Mouse (Mus musculus) bone marrow macrophage, adult 2 months (primary cell): Measurements from ENCODE around the gene Ptprm. TPM values are rescaled to one million over a fixed set of nuclear protein-coding genes. Genes with fewer than 3 reads are reported as not detected.

Experiments
- H3K27ac ChIP-seq: 2 replicates; pipeline ENCODE4 v1.5.1; 2012; ENCODE audit warnings: low read depth, low read length; ENCODE audit not compliant: insufficient read depth
- H3K4me1 ChIP-seq: 2 replicates; pipeline ENCODE4 v1.6.1; 2012; ENCODE audit warnings: low read length; ENCODE audit not compliant: control insufficient read depth, insufficient read depth
- H3K4me3 ChIP-seq: 2 replicates; pipeline ENCODE4 v1.5.1; 2012; ENCODE audit warnings: mild to moderate bottlenecking, low read length, moderate library complexity; ENCODE audit not compliant: insufficient read depth
- CTCF ChIP-seq: IDR thresholded peaks from 2 replicates; pipeline ENCODE4 v1.5.1; 2012; ENCODE audit warnings: low read depth, mild to moderate bottlenecking, low read length, moderate library complexity
- POLR2A ChIP-seq: IDR thresholded peaks from 2 replicates; pipeline ENCODE4 v1.6.1; 2012; ENCODE audit warnings: mild to moderate bottlenecking, low read depth, low read length, borderline replicate concordance
- polyA plus RNA-seq: library from polyadenylated mRNA; stranded (reverse); fragments of >200 nt; gene quantifications from 2 replicates; pipeline ENCODE4 v1.2.4, GENCODE M21; 2012; ENCODE audit not compliant: missing spikeins, insufficient read depth, insufficient read length

Gene Ptprm
- polyA plus RNA-seq, 1 experiment, result 0.34 TPM

DNA sequence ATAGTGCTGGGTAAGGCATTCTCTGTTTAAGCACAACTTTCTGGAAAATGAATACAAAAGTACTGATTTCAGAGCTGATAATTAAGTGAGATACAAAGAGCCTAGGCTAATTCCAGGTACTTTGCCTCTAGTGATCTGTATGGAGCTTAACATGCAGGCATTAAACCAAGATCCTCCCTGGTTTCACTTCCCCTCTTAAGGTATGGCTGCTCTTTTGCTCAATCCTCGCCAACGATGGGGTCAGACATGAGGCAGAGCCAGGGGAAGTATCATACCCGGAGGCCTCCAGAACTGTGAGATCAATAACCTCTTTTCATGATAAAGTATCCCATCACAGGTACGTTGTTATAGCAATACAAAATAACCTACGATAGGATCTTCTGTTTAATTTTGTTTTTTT is 5.3 kb upstream of the Ptprm start:
- no peak overlapping the region for H3K4me3 ChIP-seq
- H3K4me1 ChIP-seq, result no peaks in the 10 kb centered on the region
- no peak overlapping the region for H3K27ac ChIP-seq
- TF ChIP-seq CTCF, result no peak
- TF ChIP-seq POLR2A, result no peak

DNA sequence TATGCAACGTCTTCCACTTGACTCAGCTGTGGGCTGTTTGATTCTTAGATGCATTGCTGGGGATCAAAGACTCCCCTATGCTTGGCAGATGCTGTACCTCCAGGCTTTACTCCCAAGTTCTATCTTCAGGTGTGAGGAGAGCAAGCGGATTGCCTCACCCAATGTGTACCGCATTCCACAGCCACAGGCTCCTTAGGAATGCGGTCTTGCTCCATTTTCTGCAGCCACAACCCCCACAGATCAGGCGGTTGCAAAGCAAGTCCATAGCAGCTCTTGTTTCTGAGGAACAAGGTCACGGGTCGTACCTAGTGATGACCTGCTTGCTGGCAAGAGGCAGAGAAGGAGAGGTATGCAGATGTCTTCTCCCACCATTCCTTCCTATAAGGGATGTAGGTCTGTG is 4.3 kb upstream of the Ptprm start:
- H3K4me1 ChIP-seq, result no peaks in the 10 kb centered on the region
- no peak overlapping the region for H3K4me3 ChIP-seq
- TF ChIP-seq CTCF, result no peak
- no peak for TF ChIP-seq POLR2A
- no peak overlapping the region for H3K27ac ChIP-seq

DNA sequence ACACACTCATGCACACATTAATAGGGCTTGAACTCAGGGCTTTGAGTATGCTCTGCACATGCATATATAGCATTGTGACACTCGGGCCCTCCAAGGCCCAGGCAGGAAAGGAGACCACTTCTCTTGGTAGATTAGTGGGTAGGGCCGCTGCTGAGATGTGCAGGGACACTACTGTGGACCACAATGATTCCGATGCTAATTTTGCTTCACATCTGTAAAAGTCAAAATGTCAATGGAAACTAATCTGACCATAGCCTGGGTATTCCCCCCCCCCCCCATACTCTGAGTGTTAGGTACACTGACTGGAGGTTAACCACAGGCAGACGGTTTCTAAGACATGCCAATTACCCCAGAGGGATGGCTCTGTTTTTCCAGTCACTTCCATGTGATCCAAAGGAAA is 2.9 kb upstream of the Ptprm start:
- Histone ChIP-seq H3K27ac (no peak overlapping the region), H3K4me1 (no peaks in the 10 kb centered on the region), H3K4me3 (no peak overlapping the region)
- TF ChIP-seq POLR2A, result no peak
- no peak for TF ChIP-seq CTCF

DNA sequence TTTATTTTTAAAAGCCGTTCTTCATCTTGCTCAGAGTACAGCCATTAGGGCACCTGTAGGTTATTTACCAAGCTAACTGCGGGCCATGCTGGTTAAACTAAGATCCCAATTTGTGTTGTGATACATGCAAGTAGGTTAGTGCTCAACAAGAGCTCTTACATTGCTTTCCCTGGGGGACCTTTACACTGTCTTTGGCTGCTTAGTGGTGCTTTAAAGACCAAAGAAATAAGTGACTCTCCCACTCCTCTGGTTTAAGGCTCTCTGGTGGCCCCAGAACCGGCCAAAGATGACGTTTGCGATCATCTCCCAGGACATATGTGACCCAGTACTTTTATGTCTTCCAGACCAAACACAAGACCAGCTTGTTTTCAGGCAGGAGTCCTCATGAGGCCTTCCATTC is 994 bp upstream of the Ptprm start:
- Histone ChIP-seq H3K27ac (no peak overlapping the region), H3K4me1 (no peaks in the 10 kb centered on the region), H3K4me3 (no peak overlapping the region)
- TF ChIP-seq POLR2A (no peak), CTCF (no peak)

DNA sequence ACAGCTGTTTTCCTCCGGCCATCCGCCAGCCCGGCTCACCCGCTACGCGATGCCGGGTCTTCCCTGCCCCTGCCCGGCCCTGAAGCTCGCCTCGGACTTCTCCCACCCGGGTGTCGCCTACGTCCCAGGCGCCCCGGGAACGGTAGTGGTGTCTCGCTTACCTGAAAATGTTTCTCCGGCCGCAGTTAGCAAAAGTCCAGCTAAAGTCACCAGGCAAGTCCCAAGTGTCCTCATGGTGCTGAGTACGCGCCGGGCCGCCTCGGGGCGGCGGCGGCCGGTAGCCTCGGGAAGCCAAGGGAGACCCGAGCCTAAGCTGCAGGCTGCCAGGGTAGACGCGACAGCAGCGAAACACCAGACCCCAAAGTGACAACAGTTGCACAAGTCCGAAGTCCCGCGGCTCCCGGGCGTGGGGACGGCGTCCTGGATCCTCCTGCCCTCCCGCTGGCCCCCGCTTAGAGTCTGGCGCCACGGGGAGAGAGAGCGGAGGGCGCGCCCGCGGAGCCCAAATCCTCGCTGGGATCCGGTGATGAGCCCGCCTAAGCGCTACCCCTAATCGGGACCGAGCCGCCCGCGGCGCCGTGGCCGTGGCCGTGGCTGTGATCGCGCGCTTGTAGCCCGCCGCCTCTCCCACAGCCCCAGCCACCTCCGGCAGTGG is 334 bp downstream of the Ptprm start:
- Histone ChIP-seq H3K27ac (no peak overlapping the region), H3K4me1 (no peaks in the 10 kb centered on the region), H3K4me3 (no peak overlapping the region)
- no peak for TF ChIP-seq CTCF
- no peak for TF ChIP-seq POLR2A

DNA sequence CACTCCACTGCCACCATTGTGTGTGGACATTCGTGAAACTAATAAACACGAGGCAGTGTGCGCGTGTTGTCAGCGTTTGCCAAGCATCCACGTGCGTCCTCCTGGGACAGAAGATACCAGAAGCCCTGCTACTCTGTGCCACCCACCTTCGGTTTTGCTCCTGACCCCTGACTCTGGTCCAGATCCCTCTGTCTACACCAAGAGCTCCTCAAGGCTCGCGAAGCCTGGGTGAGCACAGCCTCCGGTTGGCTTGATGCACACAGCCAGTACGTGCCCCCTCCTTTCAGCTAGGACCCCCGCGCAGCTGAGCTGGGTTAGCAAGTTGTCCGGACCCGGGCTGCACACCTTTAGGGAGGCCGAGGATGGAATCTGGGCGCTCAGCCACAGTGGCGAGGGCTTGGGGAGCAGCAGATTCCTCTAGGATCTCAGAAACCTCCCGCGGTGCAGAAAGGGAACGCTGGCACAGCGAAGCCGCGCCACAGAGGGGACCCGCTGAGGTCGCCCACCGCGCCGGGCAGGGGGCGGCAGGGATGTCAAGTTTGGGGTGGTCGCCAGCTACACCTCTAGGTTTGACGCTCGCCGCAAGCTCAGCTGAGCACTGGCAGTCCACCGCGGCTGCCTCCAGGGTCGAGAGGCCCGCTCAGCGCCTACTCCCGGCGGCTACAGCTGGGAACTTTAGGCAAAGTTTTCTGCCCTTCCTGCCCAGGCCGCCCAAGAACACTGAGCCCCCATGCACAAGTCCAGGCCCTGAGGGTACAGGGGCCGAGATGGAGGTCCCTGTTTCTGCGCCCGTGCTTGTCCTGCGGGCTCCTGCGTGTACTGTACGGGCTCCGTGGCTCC is 1.1 kb downstream of the Ptprm start:
- no peak overlapping the region for H3K27ac ChIP-seq
- no peak overlapping the region for H3K4me3 ChIP-seq
- no peak for TF ChIP-seq CTCF
- no peaks in the 10 kb centered on the region for H3K4me1 ChIP-seq

DNA sequence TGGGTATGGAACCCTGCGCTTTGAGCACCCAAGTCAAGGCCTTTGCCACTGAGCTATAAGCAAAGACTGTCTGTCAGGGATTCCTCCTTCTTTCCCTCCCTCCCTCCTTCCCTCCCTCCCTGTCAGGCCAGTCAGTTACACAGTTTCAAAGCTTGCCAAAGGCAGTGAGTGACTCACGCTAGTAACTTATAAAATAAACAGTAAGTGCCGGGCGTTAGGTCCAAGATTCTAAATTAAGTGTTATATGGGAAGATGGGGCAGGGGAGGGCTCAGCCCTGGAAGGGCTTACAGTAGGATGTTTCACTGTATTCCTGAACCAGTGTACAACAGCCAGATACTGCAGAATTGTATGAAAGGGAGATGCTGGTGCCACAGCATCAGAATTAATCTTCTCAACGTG is 2.8 kb downstream of the Ptprm start:
- Histone ChIP-seq H3K4me3 (no peak overlapping the region), H3K4me1 (no peaks in the 10 kb centered on the region), H3K27ac (no peak overlapping the region)
- TF ChIP-seq CTCF (no peak), POLR2A (no peak)

DNA sequence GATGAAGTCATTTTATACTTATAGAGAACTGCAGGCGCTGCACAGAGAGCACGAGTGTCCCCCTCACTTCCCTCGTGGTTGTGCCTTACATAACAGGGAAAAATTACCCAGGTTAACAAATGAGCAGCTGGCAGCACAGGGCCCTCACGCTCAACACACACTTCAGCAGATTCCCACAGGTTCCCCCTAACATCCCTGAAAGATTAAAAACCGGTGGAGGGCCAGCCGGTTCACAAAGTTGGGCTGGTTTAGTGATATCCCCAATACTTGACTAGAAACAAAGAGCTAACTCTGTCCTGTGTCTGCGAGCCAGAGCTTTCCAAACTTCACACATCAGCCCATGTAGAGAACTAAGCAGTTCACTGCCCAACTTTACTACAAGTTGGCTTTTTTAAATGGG is 3.7 kb downstream of the Ptprm start:
- H3K4me3 ChIP-seq, result no peak overlapping the region
- TF ChIP-seq POLR2A (no peak), CTCF (no peak)
- H3K27ac ChIP-seq, result no peak overlapping the region
- H3K4me1 ChIP-seq, result no peaks in the 10 kb centered on the region

DNA sequence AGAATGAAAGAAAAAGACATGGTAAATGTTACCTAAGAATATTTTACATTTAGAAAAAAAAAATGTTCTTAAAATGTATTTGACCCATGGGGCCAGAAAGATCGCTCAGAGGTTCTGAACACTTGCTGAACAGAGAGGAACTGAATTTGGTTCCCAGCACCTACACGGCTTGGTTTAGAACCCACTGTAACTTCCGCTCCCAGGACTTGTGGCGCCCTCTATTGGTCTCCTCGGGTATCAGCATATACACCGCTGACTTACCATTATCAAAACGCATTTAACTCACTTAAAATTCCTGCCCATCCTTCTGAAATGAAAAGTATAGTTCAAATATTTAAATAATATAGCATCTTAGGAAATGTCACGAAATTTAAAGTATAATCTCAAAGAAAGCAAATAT is 4.7 kb downstream of the Ptprm start:
- no peaks in the 10 kb centered on the region for H3K4me1 ChIP-seq
- H3K27ac ChIP-seq, result no peak overlapping the region
- H3K4me3 ChIP-seq, result no peak overlapping the region
- TF ChIP-seq CTCF (no peak), POLR2A (no peak)

DNA sequence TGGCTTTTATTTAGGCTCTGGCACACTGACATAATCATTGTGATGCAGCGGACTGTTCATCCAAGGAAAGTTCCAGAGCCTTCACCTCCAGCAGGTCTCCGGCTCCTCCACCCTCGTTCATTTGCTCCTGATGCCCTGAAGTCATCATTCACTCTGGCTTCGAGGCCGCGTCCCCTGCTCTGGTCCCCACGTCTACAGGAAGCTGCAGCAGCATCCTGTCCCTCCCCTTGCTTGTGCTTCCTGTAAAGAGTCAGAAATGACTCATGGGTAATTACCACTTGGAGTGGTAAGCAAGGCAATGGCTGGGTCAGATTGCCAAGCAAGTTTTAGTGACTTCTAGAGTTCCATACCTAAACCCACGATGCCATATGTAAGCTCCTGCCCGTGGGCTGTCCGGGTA is 7.3 kb downstream of the Ptprm start:
- Histone ChIP-seq H3K4me1 (no peaks in the 10 kb centered on the region), H3K4me3 (no peak overlapping the region), H3K27ac (no peak overlapping the region)
- TF ChIP-seq CTCF (no peak), POLR2A (no peak)
